Mouse (Mus musculus) liver, postnatal 0 days (tissue): ENCODE data around the gene Abhd14b.

ENCODE experiments used
- CTCF ChIP-seq: sonication (generic); IDR thresholded peaks from 2 replicates; pipeline ENCODE4 v1.5.1; 2016; ENCODE audit warnings: antibody characterized with exemption, low read depth
- EP300 ChIP-seq: IDR thresholded peaks from 2 replicates; pipeline ENCODE4 v1.6.1; 2016; ENCODE audit warnings: antibody characterized with exemption, low read depth, mild to moderate bottlenecking

DNA sequence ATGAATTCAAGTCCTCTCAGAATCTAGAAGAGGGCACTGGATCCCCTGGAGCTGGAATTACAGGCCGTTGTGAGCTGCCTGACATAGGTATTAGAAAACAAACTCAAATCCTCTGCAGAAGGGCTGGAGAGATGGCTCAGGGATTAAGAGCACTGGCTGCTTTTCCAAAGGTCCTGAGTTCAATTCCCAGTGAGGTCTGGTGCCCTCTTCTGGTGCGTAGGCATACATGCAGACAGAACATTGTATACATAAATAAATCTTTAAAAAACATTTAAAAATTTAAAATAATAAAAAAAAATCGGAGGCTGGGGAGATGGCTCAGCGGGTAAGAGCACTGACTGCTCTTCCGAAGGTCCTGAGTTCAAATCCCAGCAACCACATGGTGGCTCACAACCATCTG lies 4.6 kb upstream of the Abhd14b start:
- TF ChIP-seq CTCF (peak; percentile 43), EP300 (no peak)
